Mouse (Mus musculus): Measurements from ENCODE around the gene Cypt1. TPM values are rescaled to one million over a fixed set of nuclear protein-coding genes. Genes with fewer than 3 reads are reported as not detected.

Cypt1 gene
- polyA plus RNA-seq (2014; fragmentation: Illumina TruSeq; extraction: RNeasy Lipid Tissue Mini Kit (QIAGEN cat#74804); ENCODE audit: low read depth, low replicate concordance) = not detected

GRCm38 (mm10) chrX:16522569-16522968 lies at the start of gene Cypt1:
TSS of gene Cypt1 (plus strand) at chrX:16522869.

Other genes with a start within 250 kb of the Cypt1 start
- 733 TPM for gene Maoa, start 96.8 kb downstream of the Cypt1 start, polyA plus RNA-seq (2014; fragmentation: Illumina TruSeq; extraction: RNeasy Lipid Tissue Mini Kit (QIAGEN cat#74804); ENCODE audit: low read depth, low replicate concordance)

Measured in sigmoid colon, adult 10 weeks (tissue).